ENCODE assay signal across 22 mouse cellular contexts in the genomic region with DNA sequence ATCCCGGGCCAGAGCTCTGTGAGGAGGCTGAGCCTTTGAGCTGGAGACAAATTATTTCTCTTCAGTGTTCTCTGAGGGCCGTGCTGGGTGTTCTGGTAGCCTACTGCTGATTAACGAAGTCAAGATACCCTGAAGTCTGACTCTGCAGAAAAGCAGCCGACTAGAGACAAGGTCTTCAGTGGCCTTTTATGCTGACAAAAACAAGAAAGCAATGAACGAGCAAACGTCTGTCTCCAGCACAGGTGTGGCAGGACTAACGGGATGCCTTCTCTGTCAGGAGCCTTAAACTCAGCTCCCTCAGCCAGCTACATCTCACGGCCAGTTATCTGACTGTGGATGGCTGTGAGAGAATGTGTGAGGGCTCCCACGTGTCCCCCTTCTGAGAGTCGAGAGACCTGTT.
A peak's percentile ranks its signal among the peaks of the same experiment; 100 is the strongest.
DNase-seq lines count a peak whose midpoint lies in the region; ATAC-seq and TF ChIP-seq lines count a peak whose summit lies in the region.
"Had no signal": no experiment of that assay in that cellular context is flagged by ENCODE, and none has a peak within 500 bp of the region (broad histone marks: within the 10 kb centered on the region; RNA-seq: fewer than 3 reads in every experiment).

No protein-coding gene starts in this region.

- H3K4me3 ChIP-seq in thymus, adult 2 months (ENCODE audit: control insufficient read depth, insufficient read depth, low read length), result no peak overlapping the region
- H3K4me3 ChIP-seq in embryonic facial prominence, embryonic 12.5 days, result no peak overlapping the region
- H3K4me3 ChIP-seq in limb, embryonic 15.5 days, result no peak overlapping the region
- H3K4me3 ChIP-seq in stomach, postnatal 0 days (ENCODE audit: low read depth, low read length), result no peak overlapping the region
- H3K4me3 ChIP-seq in forebrain, embryonic 16.5 days (replicated peaks; ENCODE audit: low read length), result no peak overlapping the region
- H3K4me3 ChIP-seq: forebrain, embryonic 12.5 days; hindbrain, embryonic 12.5 days had no signal

- peak overlapping the region; percentile 65 for H3K27ac ChIP-seq in thymus, adult 2 months (ENCODE audit: control insufficient read depth, insufficient read depth, low read length)
- peak overlapping the region; percentile 9; the same call in 1 of the 2 replicates for H3K27ac ChIP-seq in embryonic facial prominence, embryonic 12.5 days
- peak overlapping the region; percentile 58 for H3K27ac ChIP-seq in limb, embryonic 15.5 days
- H3K27ac ChIP-seq in stomach, postnatal 0 days (replicated peaks), result peak overlapping the region; percentile 25; the same call in 1 of the 2 replicates
- no peak overlapping the region for H3K27ac ChIP-seq in forebrain, embryonic 16.5 days (ENCODE audit: low read length)
- H3K27ac ChIP-seq: forebrain, embryonic 12.5 days; hindbrain, embryonic 12.5 days had no signal

- no peaks in the 10 kb centered on the region for H3K27me3 ChIP-seq in thymus, adult 2 months (ENCODE audit: control insufficient read depth, insufficient read depth, low read length)
- no peaks in the 10 kb centered on the region for H3K27me3 ChIP-seq in embryonic facial prominence, embryonic 12.5 days
- no peaks in the 10 kb centered on the region for H3K27me3 ChIP-seq in limb, embryonic 15.5 days
- H3K27me3 ChIP-seq in stomach, postnatal 0 days (ENCODE audit: control insufficient read depth, insufficient read depth, low read length), result no peaks in the 10 kb centered on the region
- no peaks in the 10 kb centered on the region for H3K27me3 ChIP-seq in forebrain, embryonic 16.5 days (replicated peaks; ENCODE audit: control insufficient read depth, insufficient read depth, low read length)
- H3K27me3 ChIP-seq: CH12.LX; hindbrain, embryonic 12.5 days; Patski had no signal

- no peaks in the 10 kb centered on the region for H3K36me3 ChIP-seq in thymus, adult 2 months (ENCODE audit: control insufficient read depth, insufficient read depth, low read length)
- no peaks in the 10 kb centered on the region for H3K36me3 ChIP-seq in embryonic facial prominence, embryonic 12.5 days
- no peaks in the 10 kb centered on the region for H3K36me3 ChIP-seq in limb, embryonic 15.5 days
- H3K36me3 ChIP-seq in stomach, postnatal 0 days (ENCODE audit: control insufficient read depth, insufficient read depth, low read length), result no peaks in the 10 kb centered on the region
- no peaks in the 10 kb centered on the region for H3K36me3 ChIP-seq in forebrain, embryonic 16.5 days (ENCODE audit: control insufficient read depth, insufficient read depth)
- H3K36me3 ChIP-seq: forebrain, embryonic 12.5 days; hindbrain, embryonic 12.5 days had no signal

- no peak for TF ChIP-seq EP300 in stomach, postnatal 0 days (optimal IDR thresholded peaks at IDR 0.05)

- 63% methylated on average over 10 of the region's 10 CpGs for WGBS in thymus, adult 2 months
- 43% methylated on average over 10 of the region's 10 CpGs for WGBS in embryonic facial prominence, embryonic 12.5 days
- WGBS in limb, embryonic 15.5 days, result 28% methylated on average over 10 of the region's 10 CpGs
- WGBS in stomach, postnatal 0 days, result 73% methylated on average over 10 of the region's 10 CpGs
- WGBS in forebrain, embryonic 16.5 days, result 56% methylated on average over 10 of the region's 10 CpGs

- TF ChIP-seq POLR2A in thymus, adult 2 months (IDR thresholded peaks at IDR 0.05; ENCODE audit: control insufficient read depth, extremely low read depth, insufficient read depth, low read length, poor library complexity), result no peak

- DNase-seq in thymus, adult 2 months, result no peak
- no peak for DNase-seq in thymus, postnatal 36 days
- no peak for DNase-seq in stomach, postnatal 0 days (ENCODE audit: low spot score)
- DNase-seq in adrenal gland, postnatal 25 days, result no peak
- DNase-seq: adrenal gland, postnatal 36 days; cerebellum, adult 11-12 months; cerebellum, adult 9-10 months; cerebellum, postnatal 25 days; forebrain, postnatal 0 days; gastrocnemius, postnatal 25 days; heart, postnatal 10 days; heart, postnatal 4 days had no signal

- H3K9ac ChIP-seq in embryonic facial prominence, embryonic 12.5 days, result no peak overlapping the region
- no peak overlapping the region for H3K9ac ChIP-seq in limb, embryonic 15.5 days
- H3K9ac ChIP-seq in stomach, postnatal 0 days (ENCODE audit: low read length), result no peak overlapping the region
- no peak overlapping the region for H3K9ac ChIP-seq in forebrain, embryonic 16.5 days (replicated peaks; ENCODE audit: low read depth, low read length)
- H3K9ac ChIP-seq: forebrain, embryonic 12.5 days; forebrain, postnatal 0 days; hindbrain, embryonic 12.5 days had no signal

- peaks cover 69% of the 10 kb centered on the region for H3K4me1 ChIP-seq in thymus, adult 2 months (replicated peaks; ENCODE audit: control insufficient read depth, insufficient read depth, low read length)
- H3K4me1 ChIP-seq in embryonic facial prominence, embryonic 12.5 days, result peaks cover 12% of the 10 kb centered on the region
- peaks cover 17% of the 10 kb centered on the region for H3K4me1 ChIP-seq in limb, embryonic 15.5 days
- peaks cover 5% of the 10 kb centered on the region; the same call in 1 of the 2 replicates for H3K4me1 ChIP-seq in stomach, postnatal 0 days (replicated peaks; ENCODE audit: control insufficient read depth, insufficient read depth)
- peaks cover 9% of the 10 kb centered on the region for H3K4me1 ChIP-seq in forebrain, embryonic 16.5 days (replicated peaks; ENCODE audit: control insufficient read depth, insufficient read depth, low read length)

- no peak for TF ChIP-seq CTCF in thymus, adult 2 months (IDR thresholded peaks at IDR 0.05; ENCODE audit: borderline replicate concordance, control insufficient read depth, extremely low read depth, insufficient read depth, low read length, poor library complexity)
- TF ChIP-seq CTCF in stomach, postnatal 0 days (IDR thresholded peaks at IDR 0.05; ENCODE audit: low read depth), result no peak

- no peak overlapping the region for H3K4me2 ChIP-seq in embryonic facial prominence, embryonic 12.5 days (replicated peaks)
- no peak overlapping the region for H3K4me2 ChIP-seq in limb, embryonic 15.5 days
- H3K4me2 ChIP-seq in stomach, postnatal 0 days (replicated peaks; ENCODE audit: low read depth), result no peak overlapping the region
- no peak overlapping the region for H3K4me2 ChIP-seq in forebrain, embryonic 16.5 days (ENCODE audit: low read length)
- H3K4me2 ChIP-seq: forebrain, embryonic 12.5 days; hindbrain, embryonic 12.5 days had no signal

- no peaks in the 10 kb centered on the region for H3K9me3 ChIP-seq in embryonic facial prominence, embryonic 12.5 days
- H3K9me3 ChIP-seq in limb, embryonic 15.5 days, result no peaks in the 10 kb centered on the region
- no peaks in the 10 kb centered on the region for H3K9me3 ChIP-seq in stomach, postnatal 0 days (ENCODE audit: control insufficient read depth, low read length)
- no peaks in the 10 kb centered on the region; the same call in 1 of the 2 replicates for H3K9me3 ChIP-seq in forebrain, embryonic 16.5 days (ENCODE audit: control insufficient read depth, low read length)
- H3K9me3 ChIP-seq: forebrain, embryonic 12.5 days; hindbrain, embryonic 12.5 days had no signal

- no peak for ATAC-seq in embryonic facial prominence, embryonic 12.5 days (ENCODE audit: insufficient number of reproducible peaks, insufficient read depth, low FRiP score, low TSS enrichment)
- no peak for ATAC-seq in limb, embryonic 15.5 days (ENCODE audit: insufficient number of reproducible peaks, low FRiP score, low TSS enrichment, low read depth)
- no peak for ATAC-seq in stomach, postnatal 0 days (ENCODE audit: low FRiP score, low TSS enrichment)
- ATAC-seq in forebrain, embryonic 16.5 days, result no peak
- ATAC-seq: activated CD4-positive, CD25-positive, alpha-beta regulatory T cell, adult 4 months; forebrain, postnatal 0 days; hindbrain, embryonic 16.5 days; inflammation-experienced regulatory T-cells, adult 6 months; Patski had no signal
